ENCODE assay signal across 17 mouse cellular contexts in genomic region chr17:83220954-83221538, GRCm38 (mm10). TPM values are rescaled to one million over a fixed set of nuclear protein-coding genes. Genes with fewer than 3 reads are reported as not detected.
DNase-seq lines count a peak whose midpoint lies in the region; ATAC-seq lines count a peak whose summit lies in the region.
"Had no signal": no experiment of that assay in that cellular context is flagged by ENCODE, and none has a peak within 500 bp of the region (broad histone marks: within the 10 kb centered on the region; RNA-seq: fewer than 3 reads in every experiment).

No protein-coding gene starts in this region.

- no peaks in the 10 kb centered on the region for H3K27me3 ChIP-seq in forebrain, embryonic 16.5 days (replicated peaks; ENCODE audit: control insufficient read depth, insufficient read depth, low read length)
- H3K27me3 ChIP-seq in forebrain, embryonic 11.5 days (ENCODE audit: control insufficient read depth, insufficient read depth, low read length), result no peaks in the 10 kb centered on the region
- no peaks in the 10 kb centered on the region for H3K27me3 ChIP-seq in heart, embryonic 13.5 days (replicated peaks)
- H3K27me3 ChIP-seq in limb, embryonic 10.5 days (ENCODE audit: low read depth, poor library complexity, severe bottlenecking), result peaks cover 97% of the 10 kb centered on the region
- H3K27me3 ChIP-seq: forebrain, embryonic 13.5 days; neural tube, embryonic 12.5 days had no signal

- no peak overlapping the region for H3K4me2 ChIP-seq in forebrain, embryonic 16.5 days (ENCODE audit: low read length)
- H3K4me2 ChIP-seq in forebrain, embryonic 11.5 days (ENCODE audit: low read depth, low read length, severe bottlenecking), result no peak overlapping the region
- peak overlapping the region; percentile 95 for H3K4me2 ChIP-seq in heart, embryonic 13.5 days
- H3K4me2 ChIP-seq: forebrain, embryonic 13.5 days; midbrain, embryonic 12.5 days; neural tube, embryonic 12.5 days had no signal

- no peak overlapping the region for H3K27ac ChIP-seq in forebrain, embryonic 16.5 days (ENCODE audit: low read length)
- H3K27ac ChIP-seq in forebrain, embryonic 11.5 days (ENCODE audit: low read depth, low read length), result no peak overlapping the region
- peak overlapping the region; percentile 99 for H3K27ac ChIP-seq in heart, embryonic 13.5 days (replicated peaks)
- H3K27ac ChIP-seq in limb, embryonic 10.5 days, result peak overlapping the region; percentile 22
- H3K27ac ChIP-seq: forebrain, embryonic 13.5 days; midbrain, embryonic 12.5 days; neural tube, embryonic 12.5 days had no signal

- 0 out of 2 replicates have a peak overlapping the region, but pooled peaks have one; percentile 13 for H3K9ac ChIP-seq in forebrain, embryonic 16.5 days (replicated peaks; ENCODE audit: low read depth, low read length)
- H3K9ac ChIP-seq in forebrain, embryonic 11.5 days (ENCODE audit: low read length), result no peak overlapping the region
- H3K9ac ChIP-seq in heart, embryonic 13.5 days, result peak overlapping the region; percentile 100
- H3K9ac ChIP-seq: forebrain, embryonic 13.5 days; midbrain, embryonic 12.5 days; neural tube, embryonic 12.5 days had no signal

- H3K4me3 ChIP-seq in forebrain, embryonic 16.5 days (replicated peaks; ENCODE audit: low read length), result no peak overlapping the region
- no peak overlapping the region for H3K4me3 ChIP-seq in forebrain, embryonic 11.5 days (ENCODE audit: low read depth, low read length)
- H3K4me3 ChIP-seq in heart, embryonic 13.5 days, result peak overlapping the region; percentile 26
- H3K4me3 ChIP-seq in limb, embryonic 10.5 days, result 0 out of 2 replicates have a peak overlapping the region, but pooled peaks have one; percentile 14
- H3K4me3 ChIP-seq: forebrain, embryonic 13.5 days; midbrain, embryonic 12.5 days; neural tube, embryonic 12.5 days had no signal

- H3K4me1 ChIP-seq in forebrain, embryonic 16.5 days (replicated peaks; ENCODE audit: control insufficient read depth, insufficient read depth, low read length), result peaks cover 39% of the 10 kb centered on the region
- peaks cover 14% of the 10 kb centered on the region for H3K4me1 ChIP-seq in forebrain, embryonic 11.5 days (replicated peaks; ENCODE audit: control insufficient read depth, insufficient read depth, low read length)
- peaks cover 81% of the 10 kb centered on the region for H3K4me1 ChIP-seq in heart, embryonic 13.5 days
- H3K4me1 ChIP-seq in limb, embryonic 10.5 days, result peaks cover 79% of the 10 kb centered on the region

- no peaks in the 10 kb centered on the region for H3K36me3 ChIP-seq in forebrain, embryonic 16.5 days (ENCODE audit: control insufficient read depth, insufficient read depth)
- H3K36me3 ChIP-seq in forebrain, embryonic 11.5 days (ENCODE audit: control insufficient read depth, insufficient read depth, low read length), result no peaks in the 10 kb centered on the region; the same call in 1 of the 2 replicates
- H3K36me3 ChIP-seq in heart, embryonic 13.5 days, result peaks cover 65% of the 10 kb centered on the region
- peaks cover 79% of the 10 kb centered on the region for H3K36me3 ChIP-seq in limb, embryonic 10.5 days
- H3K36me3 ChIP-seq: midbrain, embryonic 12.5 days had no signal

- H3K9me3 ChIP-seq in forebrain, embryonic 16.5 days (ENCODE audit: control insufficient read depth, low read length), result no peaks in the 10 kb centered on the region
- no peaks in the 10 kb centered on the region for H3K9me3 ChIP-seq in forebrain, embryonic 11.5 days (ENCODE audit: control insufficient read depth, low read length)
- H3K9me3 ChIP-seq in heart, embryonic 13.5 days, result no peaks in the 10 kb centered on the region
- H3K9me3 ChIP-seq in limb, embryonic 10.5 days (replicated peaks), result no peaks in the 10 kb centered on the region
- H3K9me3 ChIP-seq: forebrain, embryonic 13.5 days; midbrain, embryonic 12.5 days; neural tube, embryonic 12.5 days had no signal

- WGBS in forebrain, embryonic 16.5 days, result 88% methylated on average over 18 of the region's 18 CpGs
- WGBS in forebrain, embryonic 11.5 days, result 88% methylated on average over 18 of the region's 18 CpGs
- 42% methylated on average over 18 of the region's 18 CpGs for WGBS in heart, embryonic 13.5 days
- WGBS in limb, embryonic 10.5 days, result 75% methylated on average over 18 of the region's 18 CpGs

- DNase-seq in forebrain, embryonic 11.5 days (ENCODE audit: low spot score), result no peak
- peak; percentile 65 for DNase-seq in gastrocnemius, postnatal 10 days
- DNase-seq in limb, embryonic 10.5 days (ENCODE audit: low spot score), result peak; percentile 47
- no peak for DNase-seq in layer of hippocampus, adult 9-10 months (ENCODE audit: low spot score)
- no peak for DNase-seq in frontal cortex, postnatal 10 days (ENCODE audit: low spot score in 2 of 2)
- DNase-seq: adrenal gland, postnatal 25 days; cerebellum, adult 11-12 months; liver; lung, postnatal 10 days; right cerebral cortex, adult 18-20 months; thymus, adult 18-20 months had no signal

- no peak for ATAC-seq in forebrain, embryonic 16.5 days
- ATAC-seq in forebrain, embryonic 11.5 days (replicated peaks; ENCODE audit: low FRiP score), result no peak
- peak; percentile 14; the same call in 1 of the 2 replicates for ATAC-seq in heart, embryonic 13.5 days (ENCODE audit: extremely low read depth, insufficient number of reproducible peaks, low FRiP score, low TSS enrichment)
- no peak for ATAC-seq in CD4-positive, CD25-positive, alpha-beta regulatory T cell, adult 4 months
- ATAC-seq: forebrain, embryonic 13.5 days had no signal

RNA-seq across cellular contexts. Expression of gene Pkdcc, which starts 6.0 kb away (rescaled TPM):
- 5.5 and 5.8 TPM in 2 replicates for polyA plus RNA-seq in forebrain, embryonic 16.5 days (2015; fragmentation: Nextera tagmentation; extraction: Ambion mirVana)
- polyA plus RNA-seq in forebrain, embryonic 11.5 days (2014; fragmentation: Nextera tagmentation; extraction: Ambion mirVana), result 9.4 and 10.0 TPM in 2 replicates
- 10 to 100 TPM; 54.0 to 54.2 TPM for total RNA-seq in gastrocnemius, postnatal 10 days (2021)
- 10.1 and 11.1 TPM in 2 replicates for polyA plus RNA-seq in heart, embryonic 13.5 days (2015; fragmentation: Nextera tagmentation; extraction: Ambion mirVana)
- polyA plus RNA-seq in limb, embryonic 10.5 days (2016; fragmentation: Nextera tagmentation; extraction: Ambion mirVana), result 32.4 and 34.8 TPM in 2 replicates
- not detected for polyA plus RNA-seq in CD4-positive, CD25-positive, alpha-beta regulatory T cell, adult 4 months (2017; shearing (Covaris generic))

Comparison
In these comparisons a context has a peak if more than half of its experiments do, and no peak if none do; other contexts are left out.
1. H3K27ac ChIP-seq: peak in heart, embryonic 13.5 days (single experiment) and limb, embryonic 10.5 days (single experiment); none in forebrain, embryonic 16.5 days (single experiment) and forebrain, embryonic 11.5 days (single experiment).
2. H3K4me3 ChIP-seq: peak in heart, embryonic 13.5 days (single experiment) and limb, embryonic 10.5 days (single experiment); none in forebrain, embryonic 16.5 days (single experiment) and forebrain, embryonic 11.5 days (single experiment).
3. DNase-seq: peak in gastrocnemius, postnatal 10 days (single experiment) and limb, embryonic 10.5 days (single experiment); none in forebrain, embryonic 11.5 days (single experiment), layer of hippocampus, adult 9-10 months (single experiment) and frontal cortex, postnatal 10 days (0 of 2).